Mouse (Mus musculus): Measurements from ENCODE around the gene Hmx1. TPM values are rescaled to one million over a fixed set of nuclear protein-coding genes. Genes with fewer than 3 reads are reported as not detected.

Gene Hmx1
- not detected in 2 replicates for polyA plus RNA-seq (2012; ENCODE audit: low replicate concordance)

GRCm38 (mm10) chr5:35388491-35389111 is at the start of gene Hmx1:
Hmx1 (plus strand) TSS chr5:35389108.

Other genes starting within 250 kb of the Hmx1 start
- gene Adra2c, start 110.8 kb upstream of the Hmx1 start, polyA plus RNA-seq (2012; ENCODE audit: low replicate concordance) = not detected in 2 replicates
- gene Cpz, start 136.6 kb downstream of the Hmx1 start, polyA plus RNA-seq (2012; ENCODE audit: low replicate concordance) = not detected in 2 replicates
- gene Trmt44, start 186.0 kb downstream of the Hmx1 start, polyA plus RNA-seq (2012; ENCODE audit: low replicate concordance) = 3.0 and 4.3 TPM in 2 replicates
- 36.9 and 39.6 TPM in 2 replicates for gene Acox3, start 193.9 kb downstream of the Hmx1 start, polyA plus RNA-seq (2012; ENCODE audit: low replicate concordance)